Mouse (Mus musculus) stomach, postnatal 0 days (tissue): ENCODE measurements around the gene Ldah.

ENCODE experiments used
- CTCF ChIP-seq: IDR thresholded peaks from 2 replicates; pipeline ENCODE4 v1.5.1; 2016; ENCODE audit warnings: antibody characterized with exemption, low read depth, mild to moderate bottlenecking, moderate library complexity
- EP300 ChIP-seq: optimal IDR thresholded peaks from 2 replicates; pipeline ENCODE3; 2016; ENCODE audit warnings: antibody characterized with exemption

DNA sequence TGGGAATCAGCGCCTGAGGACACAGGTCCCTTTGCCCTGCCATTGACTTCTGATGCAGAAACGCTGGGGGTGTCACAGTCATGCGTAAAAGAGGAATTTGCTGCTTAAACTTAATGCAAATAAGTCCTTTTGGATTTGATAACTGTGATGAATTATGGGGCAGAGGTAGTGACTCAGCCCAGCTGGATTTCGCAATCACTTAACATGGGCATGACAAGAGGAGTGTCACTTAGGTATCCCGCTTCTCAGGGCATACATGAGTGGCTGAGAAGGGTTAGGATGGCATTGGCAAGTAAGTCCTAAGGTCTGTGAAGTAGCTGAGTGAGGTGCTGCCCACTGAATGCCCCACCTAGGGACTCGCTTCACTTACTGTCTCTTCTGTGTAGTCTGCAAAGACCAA, 15.1 kb downstream of the Ldah start:
- TF ChIP-seq CTCF (no peak), EP300 (no peak)
